ENCODE assay signal across 16 mouse cellular contexts in genomic region chr15:79066276-79066675, GRCm38 (mm10). TPM values are rescaled to one million over a fixed set of nuclear protein-coding genes. Genes with fewer than 3 reads are reported as not detected.
DNase-seq lines count a peak whose midpoint lies in the region; ATAC-seq and TF ChIP-seq lines count a peak whose summit lies in the region.
"Had no signal": no experiment of that assay in that cellular context is flagged by ENCODE, and none has a peak within 500 bp of the region (broad histone marks: within the 10 kb centered on the region; RNA-seq: fewer than 3 reads in every experiment).

No protein-coding gene starts in this region.

- no peak overlapping the region for H3K4me2 ChIP-seq in liver, embryonic 12.5 days
- H3K4me2 ChIP-seq in liver, postnatal 0 days (ENCODE audit: low read depth, low read length) = no peak overlapping the region
- no peak overlapping the region for H3K4me2 ChIP-seq in liver, embryonic 13.5 days
- no peak overlapping the region for H3K4me2 ChIP-seq in hindbrain, postnatal 0 days (ENCODE audit: low read depth, low read length)
- H3K4me2 ChIP-seq: embryonic facial prominence, embryonic 13.5 days; hindbrain, embryonic 12.5 days; lung, embryonic 15.5 days; midbrain, embryonic 12.5 days had no signal

- peak overlapping the region; percentile 92 for H3K27ac ChIP-seq in liver, embryonic 12.5 days
- no peak overlapping the region for H3K27ac ChIP-seq in liver, postnatal 0 days (ENCODE audit: low read depth)
- H3K27ac ChIP-seq in liver, embryonic 13.5 days = peak overlapping the region; percentile 89
- no peak overlapping the region for H3K27ac ChIP-seq in hindbrain, postnatal 0 days
- H3K27ac ChIP-seq: embryonic facial prominence, embryonic 13.5 days; hindbrain, embryonic 12.5 days; midbrain, embryonic 12.5 days had no signal

- TF ChIP-seq EP300 in liver, postnatal 0 days (IDR thresholded peaks at IDR 0.05; ENCODE audit: low read depth) = no peak

- no peaks in the 10 kb centered on the region for H3K27me3 ChIP-seq in liver, embryonic 12.5 days (replicated peaks)
- H3K27me3 ChIP-seq in liver, postnatal 0 days (ENCODE audit: insufficient read depth, low read length) = no peaks in the 10 kb centered on the region
- H3K27me3 ChIP-seq in liver, embryonic 13.5 days = no peaks in the 10 kb centered on the region
- no peaks in the 10 kb centered on the region for H3K27me3 ChIP-seq in hindbrain, postnatal 0 days (ENCODE audit: insufficient read depth, low read length)
- H3K27me3 ChIP-seq: embryonic facial prominence, embryonic 13.5 days; lung, embryonic 15.5 days had no signal

- DNase-seq in liver, postnatal 0 days = no peak
- peak; percentile 35 for DNase-seq in brain, embryonic 14.5 days (ENCODE audit: low read depth)
- peak; percentile 52 for DNase-seq in forelimb bud, embryonic 11.5 days (ENCODE audit: low read depth, low spot score)
- DNase-seq in liver, embryonic 13.5 days = no peak
- no peak for DNase-seq in ovary, postnatal 14 days (ENCODE audit: low spot score)
- DNase-seq in hindbrain, postnatal 0 days (ENCODE audit: low spot score) = no peak
- DNase-seq: cerebellum, adult 18-20 months; forebrain, postnatal 0 days; spleen, adult 18-20 months had no signal

- WGBS in liver, embryonic 12.5 days (ENCODE audit: insufficient replicate concordance) = 59% methylated on average over 2 of the region's 2 CpGs
- 54% methylated on average over 2 of the region's 2 CpGs for WGBS in liver, postnatal 0 days (ENCODE audit: insufficient replicate concordance)
- 67% methylated on average over 2 of the region's 2 CpGs for WGBS in liver, embryonic 13.5 days (ENCODE audit: insufficient replicate concordance)
- 56% methylated on average over 2 of the region's 2 CpGs for WGBS in hindbrain, postnatal 0 days

- TF ChIP-seq CTCF in liver, postnatal 0 days (IDR thresholded peaks at IDR 0.05; ENCODE audit: low read depth) = no peak
- no peak for TF ChIP-seq CTCF in brain, embryonic 14.5 days (IDR thresholded peaks at IDR 0.05; ENCODE audit: borderline replicate concordance, extremely low read depth, insufficient read depth, insufficient read length)
- TF ChIP-seq CTCF in hindbrain, postnatal 0 days (IDR thresholded peaks at IDR 0.05; ENCODE audit: low read depth) = no peak

- ATAC-seq in liver, embryonic 12.5 days = no peak
- no peak for ATAC-seq in liver, postnatal 0 days
- ATAC-seq in liver, embryonic 13.5 days (ENCODE audit: low read depth) = no peak
- ATAC-seq in hindbrain, postnatal 0 days = no peak
- ATAC-seq: forebrain, postnatal 0 days had no signal

- TF ChIP-seq POLR2A in brain, embryonic 14.5 days (IDR thresholded peaks at IDR 0.05; ENCODE audit: borderline replicate concordance, extremely low read depth, insufficient read depth, insufficient read length, poor library complexity, severe bottlenecking) = no peak

- H3K4me3 ChIP-seq in liver, embryonic 12.5 days = no peak overlapping the region
- H3K4me3 ChIP-seq in liver, postnatal 0 days (ENCODE audit: low read depth, low read length) = no peak overlapping the region
- H3K4me3 ChIP-seq in liver, embryonic 13.5 days (replicated peaks) = no peak overlapping the region
- no peak overlapping the region for H3K4me3 ChIP-seq in hindbrain, postnatal 0 days (ENCODE audit: low read length)
- H3K4me3 ChIP-seq: embryonic facial prominence, embryonic 13.5 days; hindbrain, embryonic 12.5 days; lung, embryonic 15.5 days; midbrain, embryonic 12.5 days had no signal

- H3K4me1 ChIP-seq in liver, embryonic 12.5 days = peaks cover 71% of the 10 kb centered on the region
- H3K4me1 ChIP-seq in liver, postnatal 0 days (ENCODE audit: insufficient read depth) = peaks cover 28% of the 10 kb centered on the region
- H3K4me1 ChIP-seq in liver, embryonic 13.5 days (replicated peaks) = peaks cover 74% of the 10 kb centered on the region
- 0 out of 2 replicates have a peak, but pooled peaks cover under 1% of the 10 kb centered on the region for H3K4me1 ChIP-seq in hindbrain, postnatal 0 days (ENCODE audit: insufficient read depth, low read length)

- no peaks in the 10 kb centered on the region for H3K9me3 ChIP-seq in liver, embryonic 12.5 days (replicated peaks)
- no peaks in the 10 kb centered on the region for H3K9me3 ChIP-seq in liver, postnatal 0 days (ENCODE audit: low read length)
- H3K9me3 ChIP-seq in liver, embryonic 13.5 days (replicated peaks) = no peaks in the 10 kb centered on the region
- H3K9me3 ChIP-seq in hindbrain, postnatal 0 days (ENCODE audit: low read length) = no peaks in the 10 kb centered on the region
- H3K9me3 ChIP-seq: embryonic facial prominence, embryonic 13.5 days; hindbrain, embryonic 12.5 days; lung, embryonic 15.5 days; midbrain, embryonic 12.5 days had no signal

- H3K9ac ChIP-seq in liver, embryonic 12.5 days = no peak overlapping the region
- H3K9ac ChIP-seq in liver, postnatal 0 days (replicated peaks) = no peak overlapping the region
- no peak overlapping the region for H3K9ac ChIP-seq in liver, embryonic 13.5 days
- no peak overlapping the region for H3K9ac ChIP-seq in hindbrain, postnatal 0 days (replicated peaks; ENCODE audit: low read length)
- H3K9ac ChIP-seq: embryonic facial prominence, embryonic 13.5 days; forebrain, postnatal 0 days; hindbrain, embryonic 12.5 days; lung, embryonic 15.5 days; midbrain, embryonic 12.5 days had no signal

- peaks cover under 1% of the 10 kb centered on the region; the same call in 1 of the 2 replicates for H3K36me3 ChIP-seq in liver, embryonic 12.5 days
- H3K36me3 ChIP-seq in liver, postnatal 0 days (replicated peaks; ENCODE audit: insufficient read depth, low read length) = no peaks in the 10 kb centered on the region
- H3K36me3 ChIP-seq in liver, embryonic 13.5 days = no peaks in the 10 kb centered on the region
- no peaks in the 10 kb centered on the region for H3K36me3 ChIP-seq in hindbrain, postnatal 0 days (ENCODE audit: insufficient read depth, low read length)
- H3K36me3 ChIP-seq: embryonic facial prominence, embryonic 13.5 days; hindbrain, embryonic 12.5 days; lung, embryonic 15.5 days; midbrain, embryonic 12.5 days had no signal

RNA-seq across cellular contexts. Expression of gene Ankrd54, which starts 3.6 kb away (rescaled TPM):
- 58.9 and 61.4 TPM in 2 replicates for polyA plus RNA-seq in liver, embryonic 12.5 days (2016; fragmentation: Nextera tagmentation; extraction: Ambion mirVana)
- 21.3 and 22.5 TPM in 2 replicates for polyA plus RNA-seq in liver, postnatal 0 days (2015; fragmentation: Nextera tagmentation; extraction: Ambion mirVana)
- 60.9 and 85.5 TPM in 2 replicates for polyA plus RNA-seq in brain, embryonic 14.5 days (2012; rRNA removed)
- polyA plus RNA-seq in liver, embryonic 13.5 days (2015; fragmentation: Nextera tagmentation; extraction: Ambion mirVana) = 47.9 and 49.6 TPM in 2 replicates
- 60.4 and 62.5 TPM in 2 replicates for total RNA-seq in hindbrain, postnatal 0 days (2014; rRNA removed)
- polyA plus RNA-seq in hindbrain, postnatal 0 days (2015; fragmentation: Nextera tagmentation; extraction: Ambion mirVana) = 36.7 and 42.4 TPM in 2 replicates

RNA-seq across cellular contexts. Expression of gene Eif3l, which starts 8.7 kb away (rescaled TPM):
- polyA plus RNA-seq in liver, embryonic 12.5 days (2016; fragmentation: Nextera tagmentation; extraction: Ambion mirVana) = 188 and 201 TPM in 2 replicates
- 70.9 and 76.4 TPM in 2 replicates for polyA plus RNA-seq in liver, postnatal 0 days (2015; fragmentation: Nextera tagmentation; extraction: Ambion mirVana)
- 180 and 189 TPM in 2 replicates for polyA plus RNA-seq in brain, embryonic 14.5 days (2012; rRNA removed)
- 171 and 185 TPM in 2 replicates for polyA plus RNA-seq in liver, embryonic 13.5 days (2015; fragmentation: Nextera tagmentation; extraction: Ambion mirVana)
- 221 and 229 TPM in 2 replicates for total RNA-seq in hindbrain, postnatal 0 days (2014; rRNA removed)
- 163 and 164 TPM in 2 replicates for polyA plus RNA-seq in hindbrain, postnatal 0 days (2015; fragmentation: Nextera tagmentation; extraction: Ambion mirVana)

RNA-seq across cellular contexts. Expression of gene Galr3, which starts 24.6 kb away (rescaled TPM):
- polyA plus RNA-seq in liver, embryonic 12.5 days (2016; fragmentation: Nextera tagmentation; extraction: Ambion mirVana) = 0.41 and 0.55 TPM in 2 replicates
- 0.08 and 0.16 TPM in 2 replicates for polyA plus RNA-seq in liver, postnatal 0 days (2015; fragmentation: Nextera tagmentation; extraction: Ambion mirVana)
- 0.13 and 0.19 TPM in 2 replicates for polyA plus RNA-seq in brain, embryonic 14.5 days (2012; rRNA removed)
- 0.13 and 0.20 TPM in 2 replicates for polyA plus RNA-seq in liver, embryonic 13.5 days (2015; fragmentation: Nextera tagmentation; extraction: Ambion mirVana)
- total RNA-seq in hindbrain, postnatal 0 days (2014; rRNA removed) = 0.47 and 1.2 TPM in 2 replicates
- 0.20 and 0.25 TPM in 2 replicates for polyA plus RNA-seq in hindbrain, postnatal 0 days (2015; fragmentation: Nextera tagmentation; extraction: Ambion mirVana)
- total RNA-seq: gastrocnemius, postnatal 4 days had no signal
- polyA plus RNA-seq: embryonic facial prominence, embryonic 13.5 days; heart, embryonic 14.5 days; hindbrain, embryonic 12.5 days; lung, embryonic 15.5 days; midbrain, embryonic 12.5 days had no signal

RNA-seq across cellular contexts. Expression of gene H1f0, which starts 38.0 kb away (rescaled TPM):
- polyA plus RNA-seq in liver, embryonic 12.5 days (2016; fragmentation: Nextera tagmentation; extraction: Ambion mirVana) = 114 and 122 TPM in 2 replicates
- 125 and 140 TPM in 2 replicates for polyA plus RNA-seq in liver, postnatal 0 days (2015; fragmentation: Nextera tagmentation; extraction: Ambion mirVana)
- 198 and 310 TPM in 2 replicates for polyA plus RNA-seq in brain, embryonic 14.5 days (2012; rRNA removed)
- 85.3 and 101 TPM in 2 replicates for polyA plus RNA-seq in liver, embryonic 13.5 days (2015; fragmentation: Nextera tagmentation; extraction: Ambion mirVana)
- 211 and 233 TPM in 2 replicates for total RNA-seq in hindbrain, postnatal 0 days (2014; rRNA removed)
- polyA plus RNA-seq in hindbrain, postnatal 0 days (2015; fragmentation: Nextera tagmentation; extraction: Ambion mirVana) = 259 and 272 TPM in 2 replicates

RNA-seq across cellular contexts. Expression of gene Micall1, which starts 42.4 kb away (rescaled TPM):
- 3.0 and 3.2 TPM in 2 replicates for polyA plus RNA-seq in liver, embryonic 12.5 days (2016; fragmentation: Nextera tagmentation; extraction: Ambion mirVana)
- polyA plus RNA-seq in liver, postnatal 0 days (2015; fragmentation: Nextera tagmentation; extraction: Ambion mirVana) = 0.92 and 1.3 TPM in 2 replicates
- polyA plus RNA-seq in brain, embryonic 14.5 days (2012; rRNA removed) = 22.8 and 35.7 TPM in 2 replicates
- 1.0 and 1.2 TPM in 2 replicates for polyA plus RNA-seq in liver, embryonic 13.5 days (2015; fragmentation: Nextera tagmentation; extraction: Ambion mirVana)
- total RNA-seq in hindbrain, postnatal 0 days (2014; rRNA removed) = 28.1 and 36.4 TPM in 2 replicates
- 8.0 and 9.5 TPM in 2 replicates for polyA plus RNA-seq in hindbrain, postnatal 0 days (2015; fragmentation: Nextera tagmentation; extraction: Ambion mirVana)

Comparison
In these comparisons a context has a peak if more than half of its experiments do, and no peak if none do; other contexts are left out.
1. H3K27ac ChIP-seq: peak in liver, embryonic 12.5 days (single experiment) and liver, embryonic 13.5 days (single experiment); none in liver, postnatal 0 days (single experiment) and hindbrain, postnatal 0 days (single experiment).
2. DNase-seq: peak in brain, embryonic 14.5 days (single experiment) and forelimb bud, embryonic 11.5 days (single experiment); none in liver, postnatal 0 days (single experiment), liver, embryonic 13.5 days (single experiment), ovary, postnatal 14 days (single experiment) and hindbrain, postnatal 0 days (single experiment).